Comparison of ENCODE assay signal across 10 mouse cellular contexts in the genomic region with DNA sequence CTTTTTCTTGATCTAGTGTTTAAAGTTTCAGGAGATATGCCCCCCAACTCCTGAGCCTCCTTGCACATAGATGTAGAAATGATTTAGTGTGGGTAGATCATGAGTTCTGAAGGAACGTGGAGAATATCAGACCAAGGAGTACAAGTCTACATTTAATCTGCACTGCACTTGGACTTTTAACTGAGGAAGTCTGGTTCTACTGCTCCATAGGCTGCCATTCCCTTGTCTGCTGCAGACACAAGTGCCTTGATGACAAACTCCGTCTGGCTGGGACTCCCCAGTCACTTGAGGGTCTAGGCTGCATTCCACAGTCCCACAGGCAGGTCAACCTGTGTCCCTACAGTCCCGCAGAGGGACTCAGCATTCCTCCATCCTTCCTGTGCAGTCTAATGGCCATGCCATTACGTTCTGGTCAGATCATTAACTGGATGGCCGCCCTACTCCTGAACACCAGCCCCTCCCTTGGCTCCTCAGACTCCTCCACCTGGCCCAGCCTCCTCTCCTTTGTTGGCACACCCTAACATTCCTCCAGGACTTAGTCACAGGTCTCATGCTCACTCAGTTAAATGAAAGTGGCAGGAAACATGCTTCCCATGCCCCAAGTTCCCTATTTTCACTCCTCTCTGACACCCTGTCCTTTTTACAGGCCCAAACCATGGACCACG. TPM values are rescaled to one million over a fixed set of nuclear protein-coding genes. Genes with fewer than 3 reads are reported as not detected.
A peak's percentile ranks its signal among the peaks of the same experiment; 100 is the strongest.
DNase-seq lines count a peak whose midpoint lies in the region; ATAC-seq and TF ChIP-seq lines count a peak whose summit lies in the region.
"Had no signal": no experiment of that assay in that cellular context is flagged by ENCODE, and none has a peak within 500 bp of the region (broad histone marks: within the 10 kb centered on the region; RNA-seq: fewer than 3 reads in every experiment).

No protein-coding gene starts in this region.

- TF ChIP-seq CTCF in embryonic fibroblast, embryonic 13.5 days (IDR thresholded peaks at IDR 0.05; ENCODE audit: borderline replicate concordance, insufficient read depth, low read length) = no peak

- H3K9ac ChIP-seq in heart, embryonic 12.5 days = no peak overlapping the region

- WGBS in heart, embryonic 12.5 days = 43% methylated on average over 6 of the region's 6 CpGs

- no peak overlapping the region for H3K4me2 ChIP-seq in heart, embryonic 12.5 days

- H3K36me3 ChIP-seq in heart, embryonic 12.5 days = no peaks in the 10 kb centered on the region

- no peak overlapping the region for H3K27ac ChIP-seq in heart, embryonic 12.5 days (ENCODE audit: poor library complexity, severe bottlenecking)
- peak overlapping the region; percentile 44; the same call in 1 of the 2 replicates for H3K27ac ChIP-seq in embryonic fibroblast, embryonic 13.5 days (ENCODE audit: insufficient read depth, low read length)

- no peak for ATAC-seq in heart, embryonic 12.5 days (ENCODE audit: insufficient number of reproducible peaks, low FRiP score)
- 0 out of 2 replicates have a peak, but pooled peaks have one; percentile 26 for ATAC-seq in megakaryocyte progenitor cell, adult 5-6 weeks (replicated peaks; ENCODE audit: poor library complexity)

- TF ChIP-seq POLR2A in embryonic fibroblast, embryonic 13.5 days (IDR thresholded peaks at IDR 0.05; ENCODE audit: low read depth, low read length) = no peak

- peaks cover 21% of the 10 kb centered on the region for H3K4me1 ChIP-seq in heart, embryonic 12.5 days (replicated peaks)
- H3K4me1 ChIP-seq in embryonic fibroblast, embryonic 13.5 days (ENCODE audit: control insufficient read depth, insufficient read depth, low read length) = peaks cover 21% of the 10 kb centered on the region

- DNase-seq in heart, adult 11 months = peak; percentile 94
- DNase-seq in kidney, postnatal 14 days = peak; percentile 64
- no peak for DNase-seq in testis, postnatal 10 days (ENCODE audit: low spot score)
- no peak for DNase-seq in frontal cortex, postnatal 14 days (ENCODE audit: low spot score in 2 of 2)
- DNase-seq in layer of hippocampus, adult 8-10 months (ENCODE audit: low spot score in 2 of 2) = no peak
- DNase-seq: B cell, adult 2 months had no signal

- H3K9me3 ChIP-seq in heart, embryonic 12.5 days (replicated peaks) = no peaks in the 10 kb centered on the region

- H3K27me3 ChIP-seq in heart, embryonic 12.5 days (replicated peaks) = no peaks in the 10 kb centered on the region; the same call in 1 of the 2 replicates

- H3K4me3 ChIP-seq in heart, embryonic 12.5 days = no peak overlapping the region
- H3K4me3 ChIP-seq in embryonic fibroblast, embryonic 13.5 days (ENCODE audit: insufficient read depth, low read length) = no peak overlapping the region
- H3K4me3 ChIP-seq: erythroblast, embryonic 14.5 days had no signal

RNA-seq across cellular contexts. Expression of a gene that starts 17.8 kb away (rescaled TPM):
- polyA plus RNA-seq in heart, embryonic 12.5 days (2016; fragmentation: Nextera tagmentation; extraction: Ambion mirVana) = 81.9 and 84.8 TPM in 2 replicates
- 102 and 122 TPM in 2 replicates for polyA plus RNA-seq in embryonic fibroblast, embryonic 13.5 days (2011; ENCODE audit: insufficient read length, low read depth, missing spikeins)
- total RNA-seq in megakaryocyte progenitor cell, adult 5-6 weeks (2015) = 18.2 and 23.9 TPM in 2 replicates
- total RNA-seq in megakaryocyte progenitor cell, adult 5-6 weeks (2017) = 20.9 and 38.4 TPM in 2 replicates
- total RNA-seq in layer of hippocampus, adult 8-10 months (2022) = 10 to 100 TPM; 54.0 to 81.0 (median 67.7) TPM

RNA-seq across cellular contexts. Expression of a gene that starts 35.6 kb away (rescaled TPM):
- 18.3 and 19.6 TPM in 2 replicates for polyA plus RNA-seq in heart, embryonic 12.5 days (2016; fragmentation: Nextera tagmentation; extraction: Ambion mirVana)
- polyA plus RNA-seq in embryonic fibroblast, embryonic 13.5 days (2011; ENCODE audit: insufficient read length, low read depth, missing spikeins) = 24.3 and 26.8 TPM in 2 replicates
- 0.27 TPM in 1 of 2 replicates, not detected in the other for total RNA-seq in megakaryocyte progenitor cell, adult 5-6 weeks (2015)
- total RNA-seq in megakaryocyte progenitor cell, adult 5-6 weeks (2017) = not detected in 2 replicates
- 100 to 1,000 TPM; 225 to 231 (median 227) TPM for total RNA-seq in layer of hippocampus, adult 8-10 months (2022)

RNA-seq across cellular contexts. Expression of a gene that starts 38.5 kb away (rescaled TPM):
- polyA plus RNA-seq in heart, embryonic 12.5 days (2016; fragmentation: Nextera tagmentation; extraction: Ambion mirVana) = 12.5 and 14.4 TPM in 2 replicates
- polyA plus RNA-seq in embryonic fibroblast, embryonic 13.5 days (2011; ENCODE audit: insufficient read length, low read depth, missing spikeins) = 7.2 and 17.0 TPM in 2 replicates
- 12.4 and 13.8 TPM in 2 replicates for total RNA-seq in megakaryocyte progenitor cell, adult 5-6 weeks (2015)
- total RNA-seq in megakaryocyte progenitor cell, adult 5-6 weeks (2017) = 7.7 and 8.4 TPM in 2 replicates
- total RNA-seq in layer of hippocampus, adult 8-10 months (2022) = 10 to 100 TPM; 14.4 to 19.3 (median 16.2) TPM

RNA-seq across cellular contexts. Expression of a gene that starts 57.6 kb away (rescaled TPM):
- polyA plus RNA-seq in heart, embryonic 12.5 days (2016; fragmentation: Nextera tagmentation; extraction: Ambion mirVana) = 386 and 388 TPM in 2 replicates
- polyA plus RNA-seq in embryonic fibroblast, embryonic 13.5 days (2011; ENCODE audit: insufficient read length, low read depth, missing spikeins) = 335 and 354 TPM in 2 replicates
- 439 and 494 TPM in 2 replicates for total RNA-seq in megakaryocyte progenitor cell, adult 5-6 weeks (2015)
- total RNA-seq in megakaryocyte progenitor cell, adult 5-6 weeks (2017) = 259 and 297 TPM in 2 replicates
- 100 to 1,000 TPM in 1 of 4 experiments, 10 to 100 TPM in 3; 78.4 to 104 (median 90.6) TPM for total RNA-seq in layer of hippocampus, adult 8-10 months (2022)

Comparison
In these comparisons a context has a peak if more than half of its experiments do, and no peak if none do; other contexts are left out.
1. DNase-seq: peak in heart, adult 11 months (single experiment) and kidney, postnatal 14 days (single experiment); none in testis, postnatal 10 days (single experiment), frontal cortex, postnatal 14 days (0 of 2) and layer of hippocampus, adult 8-10 months (0 of 2).
2. RNA of a gene that starts 35.6 kb away (total RNA-seq): 225 to 231 TPM in layer of hippocampus, adult 8-10 months; 0.27 TPM in megakaryocyte progenitor cell, adult 5-6 weeks; every median in the first group is over 100 times any median in the second.